Mouse (Mus musculus) embryo, embryonic 11 days (tissue): Measurements from ENCODE around the gene Fgf14.
"Not testable (repeated sequence)": the region's sequence is repeated elsewhere in the genome, so short reads cannot be mapped to it uniquely, and the experiment has no call there.

Source experiments
- DNase-seq: peaks from one replicate; pipeline ENCODE4 v3.0.0-alpha.2; 2015

Fgf14 gene

DNA sequence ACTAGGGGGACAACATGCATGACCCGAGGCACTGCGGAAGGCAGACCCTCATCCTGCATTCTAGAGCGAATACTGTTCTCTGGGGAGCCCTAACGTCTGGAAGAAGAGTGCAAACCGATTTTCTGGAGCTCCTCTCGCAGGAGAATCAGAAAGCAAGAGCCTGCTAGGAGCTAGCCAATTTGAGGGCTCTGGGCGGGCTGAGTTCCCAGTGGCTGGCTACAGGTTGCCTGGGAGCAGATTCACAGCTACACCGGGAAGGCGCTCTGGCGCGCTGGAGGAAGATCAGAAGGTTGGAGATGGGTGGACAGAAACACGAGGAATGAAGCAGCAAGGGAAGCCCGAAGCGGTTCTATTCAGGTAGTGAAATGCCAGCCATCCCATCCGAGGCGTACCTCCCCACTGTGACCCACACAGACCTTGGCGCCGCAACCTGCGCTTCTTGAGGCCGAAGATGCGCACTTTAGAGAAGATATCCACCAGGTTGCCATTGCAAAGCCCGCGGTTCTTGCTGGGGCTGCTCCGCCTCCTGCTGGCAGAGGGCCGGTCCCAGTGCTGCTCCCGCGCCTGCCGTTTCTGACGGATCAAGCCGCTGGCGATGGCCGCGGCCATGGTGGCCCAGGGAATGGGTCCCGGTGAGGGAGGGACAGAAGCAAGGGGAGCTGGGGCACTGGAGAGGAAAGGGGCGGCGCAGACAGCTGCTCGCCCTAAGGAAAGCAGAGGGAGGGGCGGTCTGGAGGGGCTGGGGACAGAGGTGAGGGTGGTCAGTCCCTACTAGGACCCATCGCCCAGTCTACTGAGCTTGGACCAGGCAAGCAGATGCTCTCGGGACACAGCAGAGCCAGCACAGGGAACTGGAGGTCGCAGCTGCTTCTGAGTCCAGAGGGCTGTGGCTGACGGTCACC, 484.8 kb downstream of the Fgf14 start:
- DNase-seq: peak; percentile 79

DNA sequence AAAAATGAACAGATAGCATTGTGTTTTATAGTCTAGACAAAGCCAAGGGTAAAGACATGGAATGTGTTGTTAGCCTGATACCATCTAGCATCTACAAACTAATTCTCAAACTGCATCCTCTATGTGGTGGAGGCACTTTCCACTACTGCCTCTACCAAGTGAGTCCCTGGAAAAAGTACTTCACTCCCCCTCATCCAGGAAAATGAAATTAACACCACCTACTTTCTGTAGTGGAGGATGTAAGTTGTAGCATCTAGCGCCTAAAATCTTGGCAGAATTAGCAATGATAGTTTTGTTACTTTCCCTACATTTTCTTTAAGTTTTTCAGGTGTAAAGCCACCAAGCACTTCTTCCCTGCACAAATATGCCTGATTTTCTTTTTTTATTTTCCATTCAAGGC, 496.7 kb downstream of the Fgf14 start:
- no peak for DNase-seq

DNA sequence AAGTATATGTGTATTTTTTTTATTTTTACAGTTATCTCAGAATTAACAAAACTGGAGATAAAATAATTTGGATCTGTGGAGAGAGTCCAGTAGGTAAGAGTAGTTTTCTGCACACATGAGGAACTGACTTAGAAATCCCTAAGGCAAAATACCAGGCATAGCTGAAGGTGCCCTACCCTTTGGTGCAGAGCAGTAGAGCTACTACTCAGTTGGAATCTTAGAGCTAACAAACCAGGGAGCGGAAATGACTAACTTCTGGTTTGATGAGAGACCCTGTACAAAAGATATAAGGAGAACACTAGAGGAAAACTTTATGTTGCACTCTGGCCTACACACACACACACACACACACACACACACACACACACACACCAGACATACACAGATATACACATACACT, 502.8 kb downstream of the Fgf14 start:
- no peak for DNase-seq

DNA sequence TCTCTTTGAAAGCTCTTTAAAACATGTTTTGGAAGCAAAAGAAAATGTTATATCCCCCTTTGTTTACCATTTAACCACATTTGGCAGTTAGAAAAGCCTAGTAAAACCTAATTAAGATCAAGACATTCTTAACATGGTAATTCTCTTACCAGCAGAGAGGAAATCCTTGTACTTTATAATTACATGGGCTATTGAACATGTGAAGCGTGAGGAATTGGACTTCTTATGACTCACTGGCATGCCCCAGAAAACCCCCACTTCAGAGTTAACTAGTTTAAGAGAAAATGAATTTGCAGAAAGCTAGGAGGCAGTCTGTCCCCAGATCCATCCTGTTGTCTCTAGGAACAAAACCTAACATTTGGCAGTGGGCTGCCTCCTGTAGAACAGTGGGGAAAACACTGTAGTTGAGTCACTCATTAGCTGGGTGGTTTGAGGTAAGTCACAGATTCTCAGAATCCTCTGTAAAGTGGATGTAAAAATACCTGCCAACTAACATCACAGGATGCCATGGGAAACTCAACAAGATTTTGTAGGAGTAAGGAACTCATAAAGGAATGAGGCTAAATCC, 513.2 kb downstream of the Fgf14 start:
- no peak for DNase-seq

DNA sequence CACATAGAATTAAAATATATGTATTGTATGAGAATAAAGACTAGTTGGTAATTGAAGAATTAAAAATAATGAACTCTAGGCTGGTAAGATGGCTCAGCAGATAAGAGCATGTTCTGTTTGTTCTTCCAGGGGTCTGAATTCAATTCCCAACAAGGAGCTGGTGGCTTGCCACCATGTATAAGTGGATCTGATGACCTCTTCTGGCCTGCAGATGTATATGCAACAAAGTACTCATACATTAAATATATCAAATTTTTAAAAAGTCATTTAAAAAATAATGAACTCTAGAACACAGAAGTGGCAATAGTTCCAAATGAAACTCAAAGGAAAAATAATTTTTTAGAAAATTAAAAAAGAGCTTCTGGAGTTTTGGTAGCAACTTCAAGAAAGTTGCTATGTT, 529.5 kb downstream of the Fgf14 start:
- peak; percentile 11 for DNase-seq

DNA sequence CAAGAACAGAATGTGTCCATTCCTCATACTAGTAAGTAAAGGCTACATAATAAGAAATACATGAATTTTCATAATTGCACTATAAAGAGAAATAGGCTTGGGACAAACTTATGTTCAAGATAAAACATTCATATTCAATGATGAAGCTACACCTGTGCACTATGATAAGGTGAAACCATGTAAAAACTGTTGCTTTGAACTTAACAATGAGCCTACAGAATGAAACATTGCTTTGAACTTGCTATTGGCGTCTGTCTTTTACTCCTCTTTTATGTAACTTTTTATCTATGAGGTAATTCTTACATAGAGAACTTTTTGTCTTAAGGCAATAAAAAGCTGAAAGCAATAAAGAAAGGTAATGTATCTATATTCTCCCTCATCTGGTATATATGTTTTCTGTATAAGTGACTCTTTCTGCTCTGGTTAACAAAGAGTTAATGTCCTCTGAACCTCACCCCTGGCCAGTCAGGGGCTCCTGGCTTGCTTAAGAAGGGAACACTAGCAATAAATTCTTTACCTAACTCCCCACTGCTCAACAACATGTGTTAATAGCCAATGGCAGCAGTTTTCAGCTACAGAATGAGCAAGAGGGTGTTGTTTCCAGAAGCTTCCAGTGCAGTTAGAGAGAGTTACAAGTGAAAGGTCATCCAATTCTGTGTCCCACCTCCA, 569.6 kb downstream of the Fgf14 start:
- DNase-seq: no peak

DNA sequence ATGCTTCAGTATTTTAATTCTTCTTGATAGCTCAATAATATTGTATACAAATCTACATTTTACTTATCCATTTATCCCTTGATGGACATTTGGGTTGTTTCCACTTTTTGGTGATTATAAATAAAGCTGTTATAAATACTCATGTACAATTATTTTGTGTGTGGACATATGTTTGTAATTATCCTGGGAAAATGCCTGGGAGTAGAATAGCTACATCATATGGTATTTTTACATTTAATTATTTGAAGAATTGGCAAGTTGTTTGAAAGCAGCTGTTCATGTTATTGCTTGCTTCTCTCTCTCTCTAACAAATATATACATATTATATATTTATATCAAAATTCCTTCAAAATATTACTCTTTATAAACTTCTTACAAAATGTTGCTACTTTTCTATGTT, 593.8 kb downstream of the Fgf14 start:
- no peak for DNase-seq

DNA sequence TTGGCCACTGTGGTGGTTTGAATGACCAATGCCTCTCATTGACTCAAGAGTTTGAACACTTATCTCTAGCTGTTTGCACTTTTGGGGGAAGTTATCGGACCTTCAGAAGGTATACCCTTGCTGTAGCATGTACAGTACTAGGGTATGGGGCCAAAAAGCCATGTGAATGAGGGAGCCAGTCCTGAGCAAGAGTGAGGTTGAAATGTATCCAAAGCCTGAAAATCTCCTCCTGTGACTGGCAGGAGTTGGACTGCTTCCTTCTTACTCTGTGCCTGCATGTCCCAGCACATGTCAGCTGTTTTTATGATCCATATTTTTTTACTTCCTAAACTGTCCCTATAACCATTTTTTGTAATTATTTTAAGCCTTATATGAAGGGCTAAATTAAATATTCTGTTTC, 632.9 kb downstream of the Fgf14 start:
- no peak for DNase-seq

DNA sequence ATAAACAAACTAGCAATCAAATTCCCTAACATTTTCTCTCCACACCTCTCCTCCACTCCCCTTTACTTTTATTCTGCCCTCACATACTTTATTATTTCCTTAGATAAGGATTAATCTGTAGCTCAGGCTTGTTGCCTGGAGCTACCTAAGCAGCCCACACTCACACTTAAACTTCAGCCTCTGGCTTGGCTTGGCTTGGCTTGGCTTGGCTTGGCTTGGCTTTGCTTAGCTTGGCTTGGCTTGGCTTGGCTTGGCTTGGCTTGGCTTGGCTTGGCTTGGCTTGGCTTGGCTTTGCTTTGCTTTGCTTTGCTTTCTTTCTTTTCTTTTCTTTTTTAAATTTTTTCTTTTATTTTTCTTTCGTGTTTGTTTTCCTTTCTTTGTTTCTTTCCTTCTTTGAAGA, 636.3 kb downstream of the Fgf14 start:
- no peak for DNase-seq

DNA sequence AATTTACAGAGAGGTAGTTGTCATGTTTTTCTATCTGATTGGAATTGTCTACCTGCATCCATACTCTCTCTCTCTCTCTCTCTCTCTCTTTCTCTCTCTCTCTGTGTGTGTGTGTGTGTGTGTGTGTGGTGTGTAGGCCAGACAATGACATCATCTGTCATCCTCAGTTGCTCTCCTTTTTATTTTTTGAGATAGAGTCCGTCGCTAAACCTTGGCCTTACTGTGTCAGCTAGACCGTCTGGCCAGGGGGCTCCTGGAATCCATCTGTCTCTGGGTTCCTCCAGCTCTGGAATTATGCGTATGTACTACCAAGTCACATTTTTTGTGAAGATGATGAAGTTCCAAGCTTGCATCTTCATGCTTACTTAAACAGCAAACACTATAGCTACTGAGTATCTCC, 639.5 kb downstream of the Fgf14 start:
- DNase-seq: no peak

DNA sequence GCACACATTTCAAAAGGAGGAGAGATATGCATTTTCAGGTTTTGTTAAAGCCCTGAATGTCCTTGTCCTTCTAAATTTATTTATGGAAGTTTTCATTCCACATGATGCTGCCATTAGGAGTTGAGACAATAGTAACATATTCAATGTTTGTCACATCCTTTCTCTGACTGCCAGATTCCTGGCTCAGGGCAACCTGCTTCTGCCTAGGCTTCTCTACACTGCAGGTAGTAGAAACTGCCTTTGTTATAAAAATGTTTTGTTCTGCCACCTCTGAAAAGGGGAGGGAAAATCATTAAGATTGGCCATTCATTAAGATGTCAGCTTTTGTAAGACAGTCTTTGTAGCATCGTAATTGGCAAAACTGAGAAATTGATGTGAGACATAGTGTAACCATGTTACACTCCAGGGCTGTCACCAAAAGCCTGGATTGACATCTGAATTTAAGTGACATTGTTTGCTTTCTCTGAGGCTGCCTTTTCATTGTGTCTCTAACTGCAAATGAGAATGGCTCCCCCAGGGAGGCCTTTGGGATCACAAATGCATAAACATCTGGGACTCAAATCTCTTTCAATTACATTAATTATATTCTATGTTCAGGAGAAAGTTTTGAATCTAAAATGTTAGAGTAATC, 640.2 kb downstream of the Fgf14 start:
- peak; percentile 7 for DNase-seq

DNA sequence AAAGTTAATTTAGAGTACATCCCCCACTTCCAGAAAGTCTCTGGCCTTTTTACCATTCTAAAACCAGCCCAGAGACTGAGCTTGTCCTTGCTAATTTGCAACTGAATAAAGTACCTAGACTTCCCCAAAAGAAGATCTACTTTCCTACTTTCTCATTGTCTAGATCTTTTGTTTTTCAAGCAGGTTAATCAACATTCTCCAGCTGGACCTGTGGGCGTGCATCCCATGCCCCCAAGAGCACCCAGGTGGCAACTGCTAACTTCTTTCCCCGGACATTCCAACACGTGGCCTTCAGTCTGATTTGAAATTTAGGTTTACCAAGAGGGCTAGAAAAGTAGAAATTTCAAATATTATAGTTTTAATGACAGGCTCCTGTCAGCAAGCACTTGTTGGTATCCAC, 643.6 kb downstream of the Fgf14 start:
- not testable (repeated sequence) for DNase-seq

DNA sequence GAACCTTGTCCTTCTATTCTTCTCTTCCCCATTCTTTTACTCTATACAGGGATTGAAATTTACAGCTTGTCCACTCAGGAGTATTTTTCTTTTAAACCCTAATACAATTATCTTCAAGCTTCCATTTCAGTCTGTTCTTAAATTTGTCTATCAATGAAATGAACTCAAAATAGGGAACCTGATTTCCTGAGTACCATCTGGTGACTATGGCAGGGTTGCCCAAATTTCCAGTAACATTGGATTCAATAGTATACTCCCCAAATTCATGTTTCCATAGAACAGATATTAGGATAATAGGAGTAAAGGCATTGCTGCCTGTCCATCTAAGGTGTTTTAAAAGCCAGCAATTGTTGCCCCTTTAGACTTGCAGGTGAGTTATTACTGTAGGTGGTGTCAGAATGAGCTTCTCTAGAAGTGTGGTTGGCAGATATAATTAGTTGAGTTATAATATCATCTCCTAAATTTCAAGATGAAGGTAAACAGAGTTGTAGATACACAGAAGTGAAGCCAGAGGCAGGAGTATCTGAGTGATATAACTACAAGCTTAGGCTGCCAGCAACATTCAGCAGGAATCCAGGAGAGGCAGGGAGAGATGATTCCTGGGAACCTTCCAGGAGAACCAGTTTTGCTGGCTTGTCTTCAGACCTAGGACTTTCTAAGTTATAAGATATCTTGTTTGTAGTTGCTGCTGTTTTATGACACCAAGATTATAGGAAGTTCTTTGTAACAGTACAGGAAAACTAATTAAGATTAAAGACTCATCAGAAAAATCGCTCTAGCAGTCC, 648.8 kb downstream of the Fgf14 start:
- no peak for DNase-seq

DNA sequence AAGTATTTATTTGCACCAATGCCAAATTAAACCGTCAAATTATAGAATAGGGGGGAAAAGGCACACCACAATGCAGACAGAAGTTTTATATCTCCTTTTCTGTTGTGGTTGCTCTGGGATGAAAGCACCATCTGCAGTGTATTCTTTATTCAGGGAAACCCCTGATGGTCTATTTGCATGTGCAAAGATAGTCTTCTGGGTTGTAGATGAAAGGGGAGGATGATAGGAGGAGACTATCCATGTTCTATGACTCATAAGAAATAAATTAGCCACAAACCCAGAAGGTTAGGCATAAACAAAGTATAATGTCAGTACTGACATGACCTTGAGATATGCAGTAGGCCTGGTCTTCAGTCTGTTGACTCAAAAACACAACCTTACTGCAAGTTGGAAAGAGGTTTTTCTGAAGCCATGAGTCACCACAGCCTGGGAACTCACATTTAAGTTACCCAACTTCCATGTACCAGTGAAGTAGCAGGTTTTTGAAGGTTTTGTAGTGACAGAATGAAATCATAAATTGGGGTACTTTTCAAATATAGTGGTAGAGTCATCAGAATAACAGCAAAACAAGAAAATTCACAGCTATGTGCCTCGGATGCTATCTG, 686.2 kb downstream of the Fgf14 start:
- DNase-seq: no peak

DNA sequence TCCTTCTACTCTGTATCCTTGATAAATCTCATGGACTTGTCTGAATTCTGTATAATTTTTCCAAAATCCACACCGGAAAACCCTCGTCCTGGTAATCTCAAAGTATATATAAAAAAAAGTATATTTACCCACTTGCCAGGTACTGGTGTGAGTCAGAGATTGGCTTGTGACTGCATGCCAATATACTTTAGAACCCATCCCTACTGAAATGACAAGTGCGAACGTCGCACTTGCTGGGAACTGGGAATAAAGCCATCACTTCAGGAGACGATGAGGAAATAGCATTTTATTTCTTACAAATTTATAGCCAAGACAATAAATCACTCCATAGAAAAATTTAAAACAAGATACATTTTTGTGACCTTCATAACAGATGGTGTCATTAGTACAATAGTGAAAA, 708.9 kb downstream of the Fgf14 start:
- DNase-seq: no peak

DNA sequence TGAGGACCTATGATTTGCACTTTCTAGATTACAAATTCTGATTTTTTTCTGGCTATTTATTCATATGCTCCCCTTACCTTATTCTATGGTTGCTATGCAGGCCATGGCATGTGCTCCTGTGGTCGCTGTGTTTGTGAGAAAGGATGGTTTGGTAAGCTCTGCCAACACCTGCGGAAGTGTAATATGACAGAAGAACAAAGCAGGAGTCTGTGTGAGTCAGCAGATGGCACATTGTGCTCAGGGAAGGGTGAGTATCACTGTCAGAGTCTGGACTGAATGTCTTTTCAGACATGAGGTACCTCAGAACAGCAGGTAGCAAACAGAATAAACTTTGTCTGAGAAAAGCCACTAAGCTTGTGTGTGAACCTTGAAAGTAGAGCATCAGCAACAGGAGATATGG, 710.4 kb downstream of the Fgf14 start:
- no peak for DNase-seq
